Mouse (Mus musculus) G1E (cell line): ENCODE measurements around the gene Ttc28. TPM values are rescaled to one million over a fixed set of nuclear protein-coding genes. Genes with fewer than 3 reads are reported as not detected.

Source experiments
- ATAC-seq: 2 replicates; pipeline ENCODE4 v1.8.0; 2016; ENCODE audit warnings: mild to moderate bottlenecking; ENCODE audit not compliant: insufficient number of reproducible peaks, poor library complexity, low FRiP score, severe bottlenecking; ENCODE audit errors: extremely low read depth
- DNase-seq: peaks from one replicate; pipeline ENCODE4 v3.0.0; 2012; ENCODE audit warnings: low spot score
- H3K27me3 ChIP-seq: 2 replicates; pipeline ENCODE4 v1.6.1; 2012; ENCODE audit warnings: mild to moderate bottlenecking, low read length, inconsistent platforms; ENCODE audit not compliant: insufficient read depth
- H3K36me3 ChIP-seq: replicated peaks from 2 replicates; pipeline ENCODE3; 2012; ENCODE audit warnings: mild to moderate bottlenecking, inconsistent platforms
- H3K4me1 ChIP-seq: 2 replicates; pipeline ENCODE4 v1.6.1; 2012; ENCODE audit warnings: low read depth, low read length, inconsistent platforms, mixed read lengths; ENCODE audit not compliant: insufficient read depth
- H3K4me3 ChIP-seq: 2 replicates; pipeline ENCODE4 v1.5.1; 2012; ENCODE audit warnings: low read depth, mild to moderate bottlenecking, inconsistent platforms, low read length, moderate library complexity, mixed read lengths
- H3K9me3 ChIP-seq: replicated peaks from 2 replicates; pipeline ENCODE4 v1.6.1; 2012; ENCODE audit warnings: inconsistent platforms
- CTCF ChIP-seq: IDR thresholded peaks from 2 replicates; pipeline ENCODE4 v1.5.1; 2012; ENCODE audit warnings: low read depth, low read length, inconsistent platforms, mixed read lengths
- GATA1 ChIP-seq: IDR thresholded peaks from 2 replicates; pipeline ENCODE4 v1.6.1; 2012; ENCODE audit warnings: borderline replicate concordance, low read length, inconsistent platforms, mixed read lengths
- GATA2 ChIP-seq: IDR thresholded peaks from 2 replicates; pipeline ENCODE4 v1.6.1; 2012; ENCODE audit warnings: low read depth, low read length, inconsistent platforms, borderline replicate concordance
- POLR2AphosphoS5 ChIP-seq: IDR thresholded peaks from 2 replicates; pipeline ENCODE4 v1.6.1; 2012; ENCODE audit warnings: low read depth, low read length, inconsistent platforms; ENCODE audit not compliant: insufficient replicate concordance
- TAL1 ChIP-seq: conservative IDR thresholded peaks from 2 replicates; pipeline ENCODE4 v1.6.1; 2012; ENCODE audit warnings: low read depth, low read length, inconsistent platforms, mixed read lengths
- polyA plus RNA-seq: library from polyadenylated mRNA; stranded (reverse); fragments of >175 nt; gene quantifications from 2 replicates; pipeline ENCODE4 v1.2.3, GENCODE M21; 2012
- total RNA-seq, 2 experiments: library from RNA; stranded (forward) in 1 of 2; stranded (reverse) in 1 of 2; fragments of 200-1000 nt in 1 of 2; fragments of >200 nt in 1 of 2; fragmentation: Nextera tagmentation in 1 of 2; gene quantifications; 2 replicates each; pipeline ENCODE4 v1.2.3; 2014 to 2017

Gene Ttc28
- total and polyA plus RNA-seq, 3 experiments: 0.28 to 2.0 (median 0.55) TPM

- H3K27me3 ChIP-seq: peaks cover 11% of the 10 kb centered on the region; the same call in 1 of the 2 replicates
- ATAC-seq: no peak
- no peak for TF ChIP-seq CTCF
- no peak for TF ChIP-seq GATA1
- TF ChIP-seq GATA2: no peak
- TF ChIP-seq TAL1: no peak
- no peak for TF ChIP-seq POLR2AphosphoS5
- H3K4me3 ChIP-seq: no peak overlapping the region
- H3K4me1 ChIP-seq: no peaks in the 10 kb centered on the region
- no peaks in the 10 kb centered on the region for H3K36me3 ChIP-seq
- DNase-seq: no peak
- no peaks in the 10 kb centered on the region for H3K9me3 ChIP-seq
These were observed 259.4 kb downstream of the Ttc28 start for GRCm38 (mm10) chr5:111138927-111139565.

- Histone ChIP-seq H3K4me1 (no peaks in the 10 kb centered on the region), H3K4me3 (no peak overlapping the region), H3K9me3 (no peaks in the 10 kb centered on the region), H3K27me3 (peaks cover 13% of the 10 kb centered on the region; the same call in 1 of the 2 replicates), H3K36me3 (no peaks in the 10 kb centered on the region)
- no peak for ATAC-seq
- TF ChIP-seq POLR2AphosphoS5 (no peak), CTCF (no peak), GATA2 (no peak), GATA1 (no peak), TAL1 (no peak)
- DNase-seq: no peak
These were observed 260.0 kb downstream of the Ttc28 start for GRCm38 (mm10) chr5:111139622-111140021.

GRCm38 (mm10) chr5:111141139-111141885, 261.7 kb downstream of the Ttc28 start:
- H3K9me3 ChIP-seq: no peaks in the 10 kb centered on the region
- no peak for DNase-seq
- no peak for TF ChIP-seq GATA2
- no peak for TF ChIP-seq GATA1
- no peak for TF ChIP-seq POLR2AphosphoS5
- no peak for TF ChIP-seq TAL1
- TF ChIP-seq CTCF: no peak
- no peaks in the 10 kb centered on the region for H3K36me3 ChIP-seq
- no peak overlapping the region for H3K4me3 ChIP-seq
- no peaks in the 10 kb centered on the region for H3K4me1 ChIP-seq
- no peak for ATAC-seq
- peaks cover 13% of the 10 kb centered on the region; the same call in 1 of the 2 replicates for H3K27me3 ChIP-seq

- TF ChIP-seq POLR2AphosphoS5 (no peak), CTCF (no peak), GATA2 (no peak), TAL1 (no peak), GATA1 (no peak)
- ATAC-seq (no peak), DNase-seq (no peak)
- H3K4me1 ChIP-seq: no peaks in the 10 kb centered on the region
- H3K9me3 ChIP-seq: no peaks in the 10 kb centered on the region
- no peak overlapping the region for H3K4me3 ChIP-seq
- H3K27me3 ChIP-seq: peaks cover 14% of the 10 kb centered on the region
- no peaks in the 10 kb centered on the region for H3K36me3 ChIP-seq
These were observed 263.2 kb downstream of the Ttc28 start for GRCm38 (mm10) chr5:111142837-111143236.

GRCm38 (mm10) chr5:111144411-111144810, 264.8 kb downstream of the Ttc28 start:
- TF ChIP-seq TAL1 (no peak), POLR2AphosphoS5 (no peak), CTCF (no peak), GATA2 (no peak), GATA1 (no peak)
- ATAC-seq: no peak
- peaks cover 15% of the 10 kb centered on the region for H3K27me3 ChIP-seq
- no peaks in the 10 kb centered on the region for H3K4me1 ChIP-seq
- H3K36me3 ChIP-seq: no peaks in the 10 kb centered on the region
- no peak overlapping the region for H3K4me3 ChIP-seq
- no peak for DNase-seq
- no peaks in the 10 kb centered on the region for H3K9me3 ChIP-seq

GRCm38 (mm10) chr5:111150581-111150980, 271.0 kb downstream of the Ttc28 start:
- Histone ChIP-seq H3K4me1 (no peaks in the 10 kb centered on the region), H3K27me3 (peaks cover 15% of the 10 kb centered on the region), H3K36me3 (no peaks in the 10 kb centered on the region), H3K9me3 (no peaks in the 10 kb centered on the region), H3K4me3 (no peak overlapping the region)
- no peak for TF ChIP-seq TAL1
- TF ChIP-seq GATA2: no peak
- TF ChIP-seq POLR2AphosphoS5: no peak
- no peak for TF ChIP-seq GATA1
- TF ChIP-seq CTCF: no peak
- ATAC-seq: no peak
- DNase-seq: no peak
